9 mouse cellular contexts compared by ENCODE assay signal in the genomic region with DNA sequence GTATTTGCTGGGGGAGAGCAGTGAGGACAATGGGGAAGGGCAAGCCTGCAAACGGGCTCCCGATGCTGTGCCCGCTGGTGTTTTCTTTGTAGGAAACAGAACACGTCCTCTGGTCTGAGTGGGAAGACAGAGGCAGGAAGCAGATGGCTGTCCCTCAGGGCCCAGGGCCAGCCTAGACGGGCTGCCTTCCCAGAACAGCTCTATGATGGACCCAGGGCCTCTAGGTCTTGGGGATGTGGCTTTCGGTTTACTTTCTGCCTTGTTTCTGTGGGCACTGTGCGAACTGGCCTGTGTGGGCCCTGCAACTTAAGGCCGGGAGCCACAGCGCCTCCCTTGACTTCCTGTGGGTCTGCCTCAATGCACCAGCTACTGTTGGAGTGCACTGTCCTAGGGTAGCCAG.
DNase-seq lines count a peak whose midpoint lies in the region; ATAC-seq and TF ChIP-seq lines count a peak whose summit lies in the region.
"Had no signal": no experiment of that assay in that cellular context is flagged by ENCODE, and none has a peak within 500 bp of the region (broad histone marks: within the 10 kb centered on the region; RNA-seq: fewer than 3 reads in every experiment).

No protein-coding gene starts in this region.

- 67% methylated on average over 9 of the region's 9 CpGs for WGBS in lung, embryonic 14.5 days
- WGBS in embryonic facial prominence, embryonic 15.5 days: 70% methylated on average over 9 of the region's 9 CpGs

- peak; percentile 68; the same call in 1 of the 2 replicates for ATAC-seq in lung, embryonic 14.5 days (ENCODE audit: insufficient read depth)
- ATAC-seq in embryonic facial prominence, embryonic 15.5 days (ENCODE audit: insufficient number of reproducible peaks, low FRiP score, low TSS enrichment, low read depth): peak; percentile 54; the same call in 1 of the 2 replicates

- H3K4me1 ChIP-seq in lung, embryonic 14.5 days (ENCODE audit: insufficient read depth): no peaks in the 10 kb centered on the region
- peaks cover 11% of the 10 kb centered on the region for H3K4me1 ChIP-seq in embryonic facial prominence, embryonic 15.5 days

- no peaks in the 10 kb centered on the region for H3K27me3 ChIP-seq in lung, embryonic 14.5 days (ENCODE audit: insufficient read depth, low read length)
- H3K27me3 ChIP-seq in embryonic facial prominence, embryonic 15.5 days: no peaks in the 10 kb centered on the region

- no peak for TF ChIP-seq CTCF in lung, embryonic 14.5 days (IDR thresholded peaks at IDR 0.05; ENCODE audit: low read depth)

- H3K36me3 ChIP-seq in lung, embryonic 14.5 days (ENCODE audit: insufficient read depth): no peaks in the 10 kb centered on the region
- H3K36me3 ChIP-seq in embryonic facial prominence, embryonic 15.5 days: no peaks in the 10 kb centered on the region

- peak; percentile 55 for DNase-seq in lung, embryonic 14.5 days
- DNase-seq in lung, postnatal 25 days (ENCODE audit: low spot score): no peak
- peak; percentile 56 for DNase-seq in kidney, postnatal 10 days
- peak; percentile 48 to 68 for DNase-seq in natural killer cell, adult 2 months (ENCODE audit: low spot score in 2 of 2)
- DNase-seq in urinary bladder, postnatal 4 days (ENCODE audit: low spot score in 2 of 2): no peak
- DNase-seq in right cerebral cortex, postnatal 36 days (ENCODE audit: low spot score in 2 of 2): no peak
- no peak for DNase-seq in ovary, postnatal 10 days (ENCODE audit: low spot score)
- DNase-seq: cerebellum, adult 2 months had no signal

- peak overlapping the region; percentile 31; the same call in 1 of the 2 replicates for H3K27ac ChIP-seq in lung, embryonic 14.5 days (ENCODE audit: low read depth)
- H3K27ac ChIP-seq in embryonic facial prominence, embryonic 15.5 days (replicated peaks): 0 out of 2 replicates have a peak overlapping the region, but pooled peaks have one; percentile 3

- H3K4me2 ChIP-seq in lung, embryonic 14.5 days: no peak overlapping the region
- no peak overlapping the region for H3K4me2 ChIP-seq in embryonic facial prominence, embryonic 15.5 days (replicated peaks)

- H3K9ac ChIP-seq in lung, embryonic 14.5 days: no peak overlapping the region
- H3K9ac ChIP-seq in embryonic facial prominence, embryonic 15.5 days: no peak overlapping the region

- no peaks in the 10 kb centered on the region for H3K9me3 ChIP-seq in lung, embryonic 14.5 days (ENCODE audit: low read depth, low read length)
- H3K9me3 ChIP-seq in embryonic facial prominence, embryonic 15.5 days (replicated peaks): no peaks in the 10 kb centered on the region

- no peak overlapping the region for H3K4me3 ChIP-seq in lung, embryonic 14.5 days (ENCODE audit: low read depth, low read length)
- H3K4me3 ChIP-seq in embryonic facial prominence, embryonic 15.5 days (replicated peaks): no peak overlapping the region

Comparison
In these comparisons a context has a peak if more than half of its experiments do, and no peak if none do; other contexts are left out.
1. DNase-seq: peak in lung, embryonic 14.5 days (single experiment), kidney, postnatal 10 days (single experiment) and natural killer cell, adult 2 months (2 of 2); none in lung, postnatal 25 days (single experiment), urinary bladder, postnatal 4 days (0 of 2), right cerebral cortex, postnatal 36 days (0 of 2) and ovary, postnatal 10 days (single experiment).